Mouse (Mus musculus): ENCODE data around the gene Vasn. TPM values are rescaled to one million over a fixed set of nuclear protein-coding genes. Genes with fewer than 3 reads are reported as not detected.
"Not testable (repeated sequence)": the region's sequence is repeated elsewhere in the genome, so short reads cannot be mapped to it uniquely, and the experiment has no call there.

Vasn gene
- polyA plus RNA-seq, 1 experiment from 2014 or later, result 20.2 TPM

GRCm38 (mm10) chr16:4683581-4684456 is 44.1 kb downstream of the Vasn start:
- Histone ChIP-seq H3K27me3 (ENCODE audit: control insufficient read depth, insufficient read depth, low read length) (no peaks in the 10 kb centered on the region), H3K4me2 (ENCODE audit: low read depth, severe bottlenecking) (peak overlapping the region; percentile 88), H3K27ac (replicated peaks; ENCODE audit: low read depth, low read length) (no peak overlapping the region; the same call in 1 of the 2 replicates), H3K4me3 (ENCODE audit: low read depth, low read length) (peak overlapping the region; percentile 91), H3K9me3 (ENCODE audit: control insufficient read depth, low read length) (no peaks in the 10 kb centered on the region), H3K4me1 (ENCODE audit: control insufficient read depth, insufficient read depth, low read length) (peaks cover 3% of the 10 kb centered on the region), H3K36me3 (ENCODE audit: control insufficient read depth, insufficient read depth, low read length) (peaks cover 2% of the 10 kb centered on the region; the same call in 1 of the 2 replicates), H3K9ac (ENCODE audit: low read length) (peak overlapping the region; percentile 79)
- DNase-seq (ENCODE audit: low spot score) (peak; percentile 95), ATAC-seq (ENCODE audit: insufficient number of reproducible peaks, low FRiP score, low TSS enrichment, low read depth) (peak; percentile 78)
- WGBS, result under 1% methylated on average over 54 of the region's 54 CpGs

GRCm38 (mm10) chr16:4684457-4684791 is 44.7 kb downstream of the Vasn start:
- peaks cover 7% of the 10 kb centered on the region for H3K36me3 ChIP-seq (ENCODE audit: control insufficient read depth, insufficient read depth, low read length)
- ATAC-seq (ENCODE audit: insufficient number of reproducible peaks, low FRiP score, low TSS enrichment, low read depth), result no peak
- no peak for DNase-seq (ENCODE audit: low spot score)
- H3K4me3 ChIP-seq (ENCODE audit: low read depth, low read length), result peak overlapping the region; percentile 91
- peak overlapping the region; percentile 79 for H3K9ac ChIP-seq (ENCODE audit: low read length)
- no peaks in the 10 kb centered on the region for H3K9me3 ChIP-seq (ENCODE audit: control insufficient read depth, low read length)
- H3K27ac ChIP-seq (replicated peaks; ENCODE audit: low read depth, low read length), result no peak overlapping the region
- under 1% methylated on average over 9 of the region's 9 CpGs for WGBS
- no peaks in the 10 kb centered on the region for H3K4me1 ChIP-seq (ENCODE audit: control insufficient read depth, insufficient read depth, low read length)
- peak overlapping the region; percentile 88 for H3K4me2 ChIP-seq (ENCODE audit: low read depth, severe bottlenecking)
- H3K27me3 ChIP-seq (ENCODE audit: control insufficient read depth, insufficient read depth, low read length), result no peaks in the 10 kb centered on the region

GRCm38 (mm10) chr16:4689371-4689770 is 49.6 kb downstream of the Vasn start:
- not testable (repeated sequence) for H3K9me3 ChIP-seq (ENCODE audit: control insufficient read depth, low read length); H3K4me3 ChIP-seq (ENCODE audit: low read depth, low read length); H3K27me3 ChIP-seq (ENCODE audit: control insufficient read depth, insufficient read depth, low read length); H3K4me1 ChIP-seq (ENCODE audit: control insufficient read depth, insufficient read depth, low read length); DNase-seq (ENCODE audit: low spot score); H3K9ac ChIP-seq (ENCODE audit: low read length); H3K27ac ChIP-seq (replicated peaks; ENCODE audit: low read depth, low read length); H3K4me2 ChIP-seq (ENCODE audit: low read depth, severe bottlenecking); ATAC-seq (ENCODE audit: insufficient number of reproducible peaks, low FRiP score, low TSS enrichment, low read depth)
- WGBS, result 93% methylated on average over 4 of the region's 4 CpGs
- H3K36me3 ChIP-seq (ENCODE audit: control insufficient read depth, insufficient read depth, low read length), result peaks cover 32% of the 10 kb centered on the region

Other genes starting within 250 kb of the Vasn start
- 0.77 and 0.93 TPM in 2 replicates for gene Adcy9, start 219.4 kb upstream of the Vasn start, polyA plus RNA-seq (2014; fragmentation: Nextera tagmentation; extraction: Ambion mirVana)
- 29.7 and 31.8 TPM in 2 replicates for gene Srl, start 98.1 kb upstream of the Vasn start, polyA plus RNA-seq (2014; fragmentation: Nextera tagmentation; extraction: Ambion mirVana)
- gene Tfap4, start 80.1 kb upstream of the Vasn start, polyA plus RNA-seq (2014; fragmentation: Nextera tagmentation; extraction: Ambion mirVana), result 34.7 and 35.3 TPM in 2 replicates
- gene Glis2, start 45.2 kb upstream of the Vasn start, polyA plus RNA-seq (2014; fragmentation: Nextera tagmentation; extraction: Ambion mirVana), result 26.2 and 27.4 TPM in 2 replicates
- gene Pam16, start 15.0 kb upstream of the Vasn start, polyA plus RNA-seq (2014; fragmentation: Nextera tagmentation; extraction: Ambion mirVana), result 107 and 115 TPM in 2 replicates
- gene Dnaja3, start within 50 bp of the Vasn start, polyA plus RNA-seq (2014; fragmentation: Nextera tagmentation; extraction: Ambion mirVana), result 56.5 and 59.1 TPM in 2 replicates
- 13.1 and 15.7 TPM in 2 replicates for gene Coro7, start 39.8 kb downstream of the Vasn start, polyA plus RNA-seq (2014; fragmentation: Nextera tagmentation; extraction: Ambion mirVana)
- 249 and 258 TPM in 2 replicates for gene Nmral1, start 79.4 kb downstream of the Vasn start, polyA plus RNA-seq (2014; fragmentation: Nextera tagmentation; extraction: Ambion mirVana)
- 103 and 111 TPM in 2 replicates for gene Hmox2, start 86.4 kb downstream of the Vasn start, polyA plus RNA-seq (2014; fragmentation: Nextera tagmentation; extraction: Ambion mirVana)
- 82.2 and 89.5 TPM in 2 replicates for gene Cdip1, start 150.4 kb downstream of the Vasn start, polyA plus RNA-seq (2014; fragmentation: Nextera tagmentation; extraction: Ambion mirVana)
- 0.81 and 0.93 TPM in 2 replicates for gene 4930562C15Rik, start 195.5 kb downstream of the Vasn start, polyA plus RNA-seq (2014; fragmentation: Nextera tagmentation; extraction: Ambion mirVana)
- 32.0 and 36.4 TPM in 2 replicates for gene Ubald1, start 240.4 kb downstream of the Vasn start, polyA plus RNA-seq (2014; fragmentation: Nextera tagmentation; extraction: Ambion mirVana)
- gene Mgrn1, start 246.3 kb downstream of the Vasn start, polyA plus RNA-seq (2014; fragmentation: Nextera tagmentation; extraction: Ambion mirVana), result 79.3 and 79.6 TPM in 2 replicates